Mouse (Mus musculus) cerebellum, adult 11-12 months (tissue): ENCODE measurements around the gene Pax1.

Experiments
- DNase-seq: peaks from one replicate; pipeline ENCODE4 v3.0.0; 2022

Pax1 gene

GRCm38 (mm10) chr2:147373667-147374007, 11.9 kb downstream of the Pax1 start:
- DNase-seq = no peak

GRCm38 (mm10) chr2:147374245-147374644, 12.5 kb downstream of the Pax1 start:
- no peak for DNase-seq

GRCm38 (mm10) chr2:147375019-147375715, 13.4 kb downstream of the Pax1 start:
- DNase-seq = no peak

GRCm38 (mm10) chr2:147378934-147379333, 17.2 kb downstream of the Pax1 start:
- no peak for DNase-seq

- no peak for DNase-seq
Measured at GRCm38 (mm10) chr2:147383373-147383772, 21.6 kb downstream of the Pax1 start.

GRCm38 (mm10) chr2:147386949-147387348, 25.2 kb downstream of the Pax1 start:
- no peak for DNase-seq

GRCm38 (mm10) chr2:147409323-147409722, 47.6 kb downstream of the Pax1 start:
- no peak for DNase-seq

- no peak for DNase-seq
Measured at GRCm38 (mm10) chr2:147415037-147415436, 53.3 kb downstream of the Pax1 start.

- no peak for DNase-seq
Measured at GRCm38 (mm10) chr2:147424582-147425255, 63.0 kb downstream of the Pax1 start.

GRCm38 (mm10) chr2:147429607-147430356, 68.1 kb downstream of the Pax1 start:
- DNase-seq = no peak

- no peak for DNase-seq
Measured at GRCm38 (mm10) chr2:147433120-147433519, 71.4 kb downstream of the Pax1 start.
